Mouse (Mus musculus): ENCODE data around the gene Upk2. TPM values are rescaled to one million over a fixed set of nuclear protein-coding genes. Genes with fewer than 3 reads are reported as not detected.
A peak's percentile ranks its signal among the peaks of the same experiment; 100 is the strongest.

The Upk2 gene
- 1.4 and 1.6 TPM in 2 replicates for polyA plus RNA-seq (2012; rRNA removed)

- WGBS: 83% methylated on average over 4 of the region's 4 CpGs
- no peak for DNase-seq
- no peak for TF ChIP-seq CTCF (IDR thresholded peaks at IDR 0.05; ENCODE audit: borderline replicate concordance, control insufficient read depth, extremely low read depth, insufficient read depth, low read length, poor library complexity)
- TF ChIP-seq POLR2A (IDR thresholded peaks at IDR 0.05; ENCODE audit: control insufficient read depth, extremely low read depth, insufficient read depth, low read length, poor library complexity): no peak
- H3K4me1 ChIP-seq (replicated peaks; ENCODE audit: control insufficient read depth, insufficient read depth, low read length): no peaks in the 10 kb centered on the region
- H3K27me3 ChIP-seq (ENCODE audit: control insufficient read depth, insufficient read depth, low read length): no peaks in the 10 kb centered on the region
- no peak within 1 kb of the TSS for H3K4me3 ChIP-seq (ENCODE audit: control insufficient read depth, insufficient read depth, low read length)
- H3K36me3 ChIP-seq (ENCODE audit: control insufficient read depth, insufficient read depth, low read length): no peaks in the 10 kb centered on the region
- no peak within 1 kb of the TSS for H3K27ac ChIP-seq (ENCODE audit: control insufficient read depth, insufficient read depth, low read length)
These were observed at the start of gene Upk2 for GRCm38 (mm10) chr9:44454891-44455220. TSS of gene Upk2 (minus strand) at chr9:44454976.

GRCm38 (mm10) chr9:44502006-44502405, 47.2 kb upstream of the Upk2 start:
- Histone ChIP-seq H3K27me3 (ENCODE audit: control insufficient read depth, insufficient read depth, low read length) (no peaks in the 10 kb centered on the region), H3K4me3 (ENCODE audit: control insufficient read depth, insufficient read depth, low read length) (no peak overlapping the region), H3K4me1 (replicated peaks; ENCODE audit: control insufficient read depth, insufficient read depth, low read length) (peaks cover 22% of the 10 kb centered on the region), H3K27ac (ENCODE audit: control insufficient read depth, insufficient read depth, low read length) (no peak overlapping the region), H3K36me3 (ENCODE audit: control insufficient read depth, insufficient read depth, low read length) (no peaks in the 10 kb centered on the region; the same call in 1 of the 2 replicates)
- peak; percentile 89 for DNase-seq
- 4% methylated on average over 4 of the region's 4 CpGs for whole genome bisulfite sequencing
- TF ChIP-seq POLR2A (IDR thresholded peaks at IDR 0.05; ENCODE audit: control insufficient read depth, extremely low read depth, insufficient read depth, low read length, poor library complexity) (no peak), CTCF (IDR thresholded peaks at IDR 0.05; ENCODE audit: borderline replicate concordance, control insufficient read depth, extremely low read depth, insufficient read depth, low read length, poor library complexity) (no peak)

GRCm38 (mm10) chr9:44501206-44501879, 46.6 kb upstream of the Upk2 start:
- TF ChIP-seq POLR2A (IDR thresholded peaks at IDR 0.05; ENCODE audit: control insufficient read depth, extremely low read depth, insufficient read depth, low read length, poor library complexity): no peak
- TF ChIP-seq CTCF (IDR thresholded peaks at IDR 0.05; ENCODE audit: borderline replicate concordance, control insufficient read depth, extremely low read depth, insufficient read depth, low read length, poor library complexity): no peak
- H3K4me1 ChIP-seq (replicated peaks; ENCODE audit: control insufficient read depth, insufficient read depth, low read length): peaks cover 28% of the 10 kb centered on the region
- H3K27ac ChIP-seq (ENCODE audit: control insufficient read depth, insufficient read depth, low read length): no peak overlapping the region
- H3K27me3 ChIP-seq (ENCODE audit: control insufficient read depth, insufficient read depth, low read length): no peaks in the 10 kb centered on the region
- 89% methylated on average over 10 of the region's 10 CpGs for WGBS
- H3K4me3 ChIP-seq (ENCODE audit: control insufficient read depth, insufficient read depth, low read length): no peak overlapping the region
- H3K36me3 ChIP-seq (ENCODE audit: control insufficient read depth, insufficient read depth, low read length): no peaks in the 10 kb centered on the region
- no peak for DNase-seq

- 92% methylated on average over 8 of the region's 8 CpGs for WGBS
- Histone ChIP-seq H3K27ac (ENCODE audit: control insufficient read depth, insufficient read depth, low read length) (no peak overlapping the region), H3K27me3 (ENCODE audit: control insufficient read depth, insufficient read depth, low read length) (no peaks in the 10 kb centered on the region), H3K4me1 (replicated peaks; ENCODE audit: control insufficient read depth, insufficient read depth, low read length) (peaks cover 31% of the 10 kb centered on the region), H3K36me3 (ENCODE audit: control insufficient read depth, insufficient read depth, low read length) (no peaks in the 10 kb centered on the region), H3K4me3 (ENCODE audit: control insufficient read depth, insufficient read depth, low read length) (no peak overlapping the region)
- no peak for DNase-seq
- no peak for TF ChIP-seq CTCF (IDR thresholded peaks at IDR 0.05; ENCODE audit: borderline replicate concordance, control insufficient read depth, extremely low read depth, insufficient read depth, low read length, poor library complexity)
- TF ChIP-seq POLR2A (IDR thresholded peaks at IDR 0.05; ENCODE audit: control insufficient read depth, extremely low read depth, insufficient read depth, low read length, poor library complexity): no peak
These were observed 45.9 kb upstream of the Upk2 start for GRCm38 (mm10) chr9:44500638-44501175.

GRCm38 (mm10) chr9:44500163-44500533, 45.4 kb upstream of the Upk2 start:
- peaks cover 35% of the 10 kb centered on the region for H3K4me1 ChIP-seq (replicated peaks; ENCODE audit: control insufficient read depth, insufficient read depth, low read length)
- TF ChIP-seq CTCF (IDR thresholded peaks at IDR 0.05; ENCODE audit: borderline replicate concordance, control insufficient read depth, extremely low read depth, insufficient read depth, low read length, poor library complexity) (no peak), POLR2A (IDR thresholded peaks at IDR 0.05; ENCODE audit: control insufficient read depth, extremely low read depth, insufficient read depth, low read length, poor library complexity) (no peak)
- DNase-seq: no peak
- 90% methylated on average over 5 of the region's 5 CpGs for WGBS
- H3K4me3 ChIP-seq (ENCODE audit: control insufficient read depth, insufficient read depth, low read length): no peak overlapping the region
- H3K27ac ChIP-seq (ENCODE audit: control insufficient read depth, insufficient read depth, low read length): no peak overlapping the region
- H3K36me3 ChIP-seq (ENCODE audit: control insufficient read depth, insufficient read depth, low read length): no peaks in the 10 kb centered on the region
- no peaks in the 10 kb centered on the region for H3K27me3 ChIP-seq (ENCODE audit: control insufficient read depth, insufficient read depth, low read length)

- no peak for DNase-seq
- H3K4me3 ChIP-seq (ENCODE audit: control insufficient read depth, insufficient read depth, low read length): no peak overlapping the region
- TF ChIP-seq POLR2A (IDR thresholded peaks at IDR 0.05; ENCODE audit: control insufficient read depth, extremely low read depth, insufficient read depth, low read length, poor library complexity) (no peak), CTCF (IDR thresholded peaks at IDR 0.05; ENCODE audit: borderline replicate concordance, control insufficient read depth, extremely low read depth, insufficient read depth, low read length, poor library complexity) (no peak)
- H3K36me3 ChIP-seq (ENCODE audit: control insufficient read depth, insufficient read depth, low read length): no peaks in the 10 kb centered on the region
- no peak overlapping the region for H3K27ac ChIP-seq (ENCODE audit: control insufficient read depth, insufficient read depth, low read length)
- no peaks in the 10 kb centered on the region for H3K27me3 ChIP-seq (ENCODE audit: control insufficient read depth, insufficient read depth, low read length)
- 65% methylated on average over 20 of the region's 20 CpGs for WGBS
- peaks cover 41% of the 10 kb centered on the region for H3K4me1 ChIP-seq (replicated peaks; ENCODE audit: control insufficient read depth, insufficient read depth, low read length)
These were observed 44.8 kb upstream of the Upk2 start for GRCm38 (mm10) chr9:44499356-44500162.

All from thymus, adult 2 months (tissue).